Mouse (Mus musculus): ENCODE data around the gene Proca1.
A peak's percentile ranks its signal among the peaks of the same experiment; 100 is the strongest.

Gene Proca1

GRCm38 (mm10) chr11:78215709-78216317 lies 22.6 kb downstream of the Proca1 start:
- DNase-seq (ENCODE audit: low spot score in 2 of 2), result no peak

GRCm38 (mm10) chr11:78223586-78223985 lies 30.4 kb downstream of the Proca1 start:
- no peak for DNase-seq (ENCODE audit: low spot score in 2 of 2)

DNA sequence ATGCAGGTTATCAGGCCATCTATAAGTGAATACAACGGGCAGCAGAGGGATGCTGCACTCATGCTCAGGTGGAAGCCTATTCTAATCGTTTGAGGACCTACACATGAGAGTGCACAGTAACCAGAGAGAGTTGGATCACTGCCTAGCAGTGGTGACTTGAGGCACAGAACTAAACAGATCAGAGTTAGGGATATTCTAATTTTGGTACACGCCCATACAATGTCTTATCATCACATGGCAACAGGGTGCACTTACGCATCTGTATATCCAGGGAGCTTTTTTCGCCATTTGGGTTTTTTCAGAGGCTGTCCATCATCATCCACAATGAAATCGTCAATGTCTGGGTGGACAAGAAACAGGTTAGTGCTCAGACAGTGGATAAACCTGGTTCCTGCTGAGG lies 38.3 kb downstream of the Proca1 start:
- no peak for DNase-seq (ENCODE audit: low spot score in 2 of 2)

DNA sequence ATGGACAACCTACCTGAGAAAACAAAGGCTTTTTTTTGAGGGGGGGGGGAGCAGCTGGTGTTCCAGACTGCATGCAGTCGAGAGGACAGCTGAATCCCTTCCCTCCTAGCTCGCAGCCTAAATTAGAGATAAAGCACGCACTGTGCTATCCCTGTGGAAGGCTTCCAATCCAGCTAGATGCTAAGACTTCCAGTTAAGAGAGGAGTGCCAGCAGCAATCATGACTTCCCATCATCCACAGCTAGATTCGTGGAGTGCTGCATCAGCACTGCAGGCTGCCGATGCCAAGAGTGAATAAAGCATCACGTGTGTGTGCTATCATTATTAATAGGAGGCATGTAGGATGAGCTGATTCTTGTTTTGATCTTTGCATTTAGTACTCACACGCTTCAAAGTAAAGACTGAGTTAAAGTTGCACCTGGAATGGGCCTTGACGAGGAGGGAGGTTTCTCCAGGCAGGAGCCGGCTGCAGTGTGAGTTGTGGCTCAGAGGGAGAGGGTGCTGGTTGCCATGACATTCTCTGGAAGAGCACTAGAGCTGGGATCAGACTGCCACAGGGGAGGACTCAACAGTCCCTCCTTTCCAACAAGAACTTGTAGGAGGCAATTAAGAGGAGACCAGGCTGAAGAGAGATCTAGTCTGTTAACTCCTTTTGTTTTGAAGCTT lies 47.1 kb downstream of the Proca1 start:
- peak in 1 of 2 experiments; percentile 26 for DNase-seq (ENCODE audit: low spot score in 2 of 2)

- no peak for DNase-seq (ENCODE audit: low spot score in 2 of 2)
Measured at GRCm38 (mm10) chr11:78245261-78245626, 52.1 kb downstream of the Proca1 start.

GRCm38 (mm10) chr11:78245627-78246317 lies 52.6 kb downstream of the Proca1 start, which contains the start of the genes Sdf2 and Supt6:
TSS of gene Sdf2 (plus strand) at chr11:78245746.
TSS of gene Supt6 (minus strand) at chr11:78245987.
- DNase-seq (ENCODE audit: low spot score in 2 of 2), result peak; percentile 83 to 94

GRCm38 (mm10) chr11:78246318-78247011 lies 53.3 kb downstream of the Proca1 start:
- no peak for DNase-seq (ENCODE audit: low spot score in 2 of 2)

DNA sequence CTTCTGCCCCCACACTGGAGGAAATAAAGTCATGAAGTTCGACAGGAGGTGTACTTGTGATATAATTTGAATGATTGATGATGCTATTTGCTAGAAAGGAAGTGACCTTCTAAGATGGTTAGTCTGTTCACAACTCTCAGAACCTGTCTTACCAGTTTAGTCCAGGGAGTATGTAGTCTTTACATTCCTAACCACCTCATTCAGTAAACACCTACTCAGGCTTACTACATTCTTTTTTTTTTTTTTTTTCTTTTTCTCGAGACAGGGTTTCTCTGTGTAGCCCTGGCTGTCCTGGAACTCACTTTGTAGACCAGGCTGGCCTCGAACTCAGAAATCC lies 53.8 kb downstream of the Proca1 start:
- DNase-seq (ENCODE audit: low spot score in 2 of 2), result no peak

- no peak for DNase-seq (ENCODE audit: low spot score in 2 of 2)
Measured at GRCm38 (mm10) chr11:78247727-78248140, 54.5 kb downstream of the Proca1 start.
